Mouse (Mus musculus): ENCODE data around the gene Cuedc1.

Cuedc1 gene

DNA sequence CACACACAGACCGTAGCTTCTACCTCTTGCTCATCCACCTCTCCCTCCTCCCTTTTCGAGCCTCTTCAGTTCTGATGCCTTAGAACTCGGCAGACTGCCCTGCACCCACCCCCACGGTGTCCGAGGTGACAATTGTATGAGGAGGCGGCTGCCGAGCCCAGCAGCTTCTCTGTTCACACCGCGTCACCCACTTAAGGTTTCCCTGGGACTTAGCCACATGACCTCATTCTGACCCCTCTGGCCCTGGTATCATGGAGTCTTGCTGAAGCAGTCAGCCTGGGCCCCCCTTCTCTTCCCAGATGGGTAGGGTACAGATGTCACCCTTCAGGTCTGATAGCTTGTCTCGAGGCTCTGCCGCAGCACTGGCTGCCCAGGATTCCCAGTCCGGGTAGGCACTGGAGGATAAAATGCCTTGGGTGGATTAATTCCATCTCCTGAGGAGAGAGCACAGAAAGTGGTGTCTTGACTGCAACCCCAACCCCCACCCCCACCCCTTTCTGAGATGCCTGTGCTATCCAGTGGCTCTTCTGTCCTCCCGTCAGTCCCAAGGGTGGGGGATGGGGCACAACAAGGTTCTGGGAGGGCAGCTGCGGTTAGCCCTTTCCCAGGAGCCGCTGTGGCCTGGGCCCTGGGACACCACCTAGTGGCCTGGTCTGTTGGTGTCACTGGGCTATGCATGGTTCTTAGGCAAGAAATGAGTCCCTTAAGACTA lies 63.9 kb downstream of the Cuedc1 start:
- TF ChIP-seq GATA4 (IDR thresholded peaks at IDR 0.05; ENCODE audit: insufficient replicate concordance, low read length): no peak; the same call in 1 of the 2 replicates

DNA sequence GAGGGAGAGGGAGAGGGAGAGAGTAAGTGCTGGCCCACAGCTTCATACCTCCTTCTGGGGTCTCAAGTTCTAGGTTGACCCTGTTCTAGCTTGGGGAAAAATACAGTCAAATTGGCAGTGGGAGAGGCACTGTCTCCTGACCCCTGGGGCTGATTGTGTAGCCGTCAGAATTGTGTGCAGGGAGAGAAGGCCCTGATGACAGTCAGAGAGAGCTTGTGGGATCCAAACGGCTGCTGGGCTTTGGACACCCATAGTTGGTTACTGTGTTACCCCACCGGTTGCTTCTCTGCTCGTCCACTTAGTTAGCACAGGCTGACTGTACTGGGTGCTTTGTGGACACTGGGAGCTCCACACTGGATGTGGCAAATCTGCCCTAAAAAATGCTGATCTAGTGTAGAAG lies 64.9 kb downstream of the Cuedc1 start:
- no peak for TF ChIP-seq GATA4 (IDR thresholded peaks at IDR 0.05; ENCODE audit: insufficient replicate concordance, low read length)

DNA sequence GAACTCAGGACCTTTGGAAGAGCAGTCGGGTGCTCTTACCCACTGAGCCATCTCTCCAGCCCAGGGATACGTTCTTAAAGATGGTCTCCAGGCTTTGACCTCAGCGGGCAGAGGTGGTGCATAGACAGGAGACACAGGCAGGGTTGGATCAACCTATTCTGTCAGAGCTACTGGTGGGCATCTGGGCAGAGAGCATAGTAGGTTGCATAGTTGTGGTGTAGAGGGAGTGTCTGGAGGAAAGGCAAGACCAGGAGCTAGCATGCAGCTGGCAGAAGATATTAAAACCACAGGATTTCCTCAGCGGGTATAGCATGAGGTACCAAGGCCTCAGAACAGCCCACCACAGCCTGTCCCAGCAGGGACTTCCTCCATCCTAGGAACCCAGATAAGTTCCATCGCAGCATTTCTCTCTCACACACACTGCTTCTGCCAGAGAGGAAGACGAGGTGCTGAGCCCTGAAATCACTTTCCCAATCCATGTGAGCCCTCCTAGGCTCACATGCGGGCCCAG lies 66.4 kb downstream of the Cuedc1 start:
- no peak for TF ChIP-seq GATA4 (IDR thresholded peaks at IDR 0.05; ENCODE audit: insufficient replicate concordance, low read length)

DNA sequence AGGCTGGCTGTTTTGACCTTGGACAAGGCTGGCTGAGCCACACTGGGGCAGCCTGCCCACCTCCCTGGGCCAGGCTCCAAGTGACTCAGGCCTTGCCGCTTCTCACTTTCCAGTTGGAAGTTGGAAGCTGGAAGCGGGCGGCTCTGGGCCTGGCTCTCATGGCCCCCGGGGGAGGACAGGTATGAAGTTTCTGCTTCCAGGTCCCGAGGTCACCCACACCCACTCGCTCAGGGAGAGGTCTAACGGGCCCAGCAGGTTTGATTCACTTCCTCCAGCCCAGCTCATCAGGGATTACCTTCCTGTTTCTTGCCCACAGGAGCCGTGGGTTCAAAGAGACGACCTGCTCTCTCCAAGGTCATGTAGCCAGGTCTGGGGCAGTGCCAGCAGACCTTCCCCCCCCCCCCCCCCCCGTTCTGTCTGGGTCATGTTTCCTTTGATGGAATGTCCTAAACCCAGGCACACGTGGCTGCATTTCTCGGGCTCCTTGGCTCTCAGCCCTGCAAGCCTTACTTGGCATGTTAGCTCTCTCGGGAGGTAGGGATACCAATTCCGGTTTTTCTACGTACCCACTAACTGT lies 67.0 kb downstream of the Cuedc1 start:
- TF ChIP-seq GATA4 (IDR thresholded peaks at IDR 0.05; ENCODE audit: insufficient replicate concordance, low read length): no peak

DNA sequence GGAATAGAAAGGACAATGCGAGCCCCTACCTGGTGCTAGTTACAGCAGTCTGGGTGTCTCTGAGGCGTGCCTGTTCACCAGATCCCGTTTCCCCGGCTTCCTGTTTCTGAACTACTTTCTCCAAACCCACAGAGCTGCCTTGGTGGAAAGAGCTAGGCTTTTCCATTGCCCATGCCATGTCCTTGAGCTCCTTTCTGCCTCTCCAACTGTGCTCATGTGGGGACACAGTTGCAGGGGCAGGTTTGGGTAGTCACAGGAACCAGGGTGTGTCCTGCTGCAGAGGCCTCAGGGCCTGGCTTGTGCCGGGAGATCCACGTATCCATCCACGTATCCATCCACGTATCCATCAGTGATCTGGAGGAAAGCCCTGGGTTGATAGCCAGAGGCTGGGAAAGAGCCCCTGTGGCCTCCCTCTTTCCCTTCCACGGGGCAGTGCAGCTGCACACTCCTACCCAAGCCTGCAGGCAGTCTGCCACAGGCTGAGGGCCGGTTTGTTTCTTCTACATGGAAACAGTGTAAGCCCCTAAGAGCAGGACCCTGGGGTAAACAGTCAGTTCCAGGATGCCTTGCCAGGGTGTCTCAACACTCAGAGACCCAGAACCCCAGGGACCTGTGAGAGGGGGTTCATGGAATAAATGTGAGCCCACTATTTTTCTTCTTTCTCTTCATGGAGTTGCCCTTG lies 68.0 kb downstream of the Cuedc1 start:
- no peak for TF ChIP-seq GATA4 (IDR thresholded peaks at IDR 0.05; ENCODE audit: insufficient replicate concordance, low read length)

DNA sequence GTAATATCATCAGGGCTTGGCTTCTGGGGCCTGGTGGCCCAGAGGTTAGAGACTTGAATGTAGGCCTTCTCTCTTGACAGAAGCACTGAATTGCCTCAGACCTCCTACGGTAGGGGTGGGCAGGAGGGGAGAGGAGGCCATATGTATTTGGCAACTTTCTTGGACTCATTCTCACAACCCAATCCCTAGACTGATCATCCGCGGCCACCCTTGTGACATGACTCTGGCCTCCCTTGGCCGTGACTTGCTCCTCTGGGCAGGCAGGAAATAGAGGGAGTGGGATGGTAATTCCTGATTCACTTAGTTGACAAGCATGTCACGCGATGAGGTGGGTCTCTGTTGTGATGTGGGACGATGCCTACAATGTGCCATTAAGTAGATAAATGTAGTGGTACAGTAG lies 68.6 kb downstream of the Cuedc1 start:
- TF ChIP-seq GATA4 (IDR thresholded peaks at IDR 0.05; ENCODE audit: insufficient replicate concordance, low read length): no peak

DNA sequence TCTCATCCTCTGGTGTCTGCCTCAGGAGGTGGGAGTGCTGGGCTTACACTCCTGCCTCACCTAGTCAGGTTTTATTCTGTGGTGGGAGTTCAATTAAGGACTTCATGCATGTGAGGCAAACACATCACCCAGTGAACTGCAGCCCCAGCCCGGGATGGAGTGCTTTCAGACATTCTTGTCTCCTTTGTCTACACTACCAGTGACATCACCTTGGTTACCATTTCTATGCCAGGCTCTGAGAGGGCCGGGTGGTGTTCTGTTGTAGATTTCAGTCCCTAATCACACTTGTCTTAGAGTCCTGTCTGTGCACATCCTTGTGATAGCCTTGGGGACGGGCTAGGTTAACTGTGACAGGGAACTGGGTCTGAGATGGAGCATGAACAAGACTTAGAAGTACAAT lies 70.8 kb downstream of the Cuedc1 start:
- no peak for TF ChIP-seq GATA4 (IDR thresholded peaks at IDR 0.05; ENCODE audit: insufficient replicate concordance, low read length)

DNA sequence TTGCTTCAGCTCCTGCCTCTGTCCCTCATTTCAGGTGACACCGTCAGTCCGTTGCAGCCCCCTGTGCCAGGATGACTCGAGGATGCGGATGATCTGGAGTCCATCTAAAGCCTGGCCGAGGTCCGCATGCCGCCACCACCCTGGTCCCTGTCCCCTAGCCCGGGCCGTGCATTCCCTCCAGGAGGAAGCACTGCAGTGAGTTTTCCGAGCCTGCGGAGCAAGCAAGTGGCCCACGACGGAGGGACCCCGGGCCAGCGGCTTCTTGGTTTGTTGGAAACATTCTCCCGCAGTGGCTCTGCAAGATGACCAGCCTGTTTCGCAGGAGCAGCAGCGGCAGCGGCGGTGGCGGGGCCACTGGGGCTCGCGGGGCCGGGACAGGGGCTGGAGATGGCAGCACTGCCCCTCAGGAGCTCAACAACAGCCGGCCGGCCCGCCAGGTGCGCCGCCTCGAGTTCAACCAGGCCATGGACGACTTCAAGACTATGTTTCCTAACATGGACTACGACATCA lies 71.7 kb downstream of the Cuedc1 start:
- TF ChIP-seq GATA4 (IDR thresholded peaks at IDR 0.05; ENCODE audit: insufficient replicate concordance, low read length): no peak

DNA sequence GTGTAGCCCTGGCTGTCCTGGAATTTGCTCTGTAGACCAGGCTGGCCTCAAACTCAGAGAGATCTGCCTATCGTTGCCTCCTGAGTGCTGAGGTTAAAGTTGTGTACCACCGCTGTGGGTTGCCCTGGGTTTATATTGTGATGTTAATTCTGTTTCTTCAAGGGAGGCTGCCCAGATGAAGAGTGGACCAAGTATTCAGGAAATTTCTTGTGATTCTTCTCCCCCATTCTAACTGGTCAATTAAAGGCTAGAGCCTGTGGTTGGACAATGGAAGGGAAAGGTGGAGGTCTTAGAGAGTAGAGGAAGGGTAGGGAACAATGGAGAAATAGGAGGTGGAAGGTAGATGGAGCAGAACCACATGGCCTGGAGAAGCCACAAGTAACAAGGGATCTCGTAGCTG lies 72.7 kb downstream of the Cuedc1 start:
- no peak for TF ChIP-seq GATA4 (IDR thresholded peaks at IDR 0.05; ENCODE audit: insufficient replicate concordance, low read length)

DNA sequence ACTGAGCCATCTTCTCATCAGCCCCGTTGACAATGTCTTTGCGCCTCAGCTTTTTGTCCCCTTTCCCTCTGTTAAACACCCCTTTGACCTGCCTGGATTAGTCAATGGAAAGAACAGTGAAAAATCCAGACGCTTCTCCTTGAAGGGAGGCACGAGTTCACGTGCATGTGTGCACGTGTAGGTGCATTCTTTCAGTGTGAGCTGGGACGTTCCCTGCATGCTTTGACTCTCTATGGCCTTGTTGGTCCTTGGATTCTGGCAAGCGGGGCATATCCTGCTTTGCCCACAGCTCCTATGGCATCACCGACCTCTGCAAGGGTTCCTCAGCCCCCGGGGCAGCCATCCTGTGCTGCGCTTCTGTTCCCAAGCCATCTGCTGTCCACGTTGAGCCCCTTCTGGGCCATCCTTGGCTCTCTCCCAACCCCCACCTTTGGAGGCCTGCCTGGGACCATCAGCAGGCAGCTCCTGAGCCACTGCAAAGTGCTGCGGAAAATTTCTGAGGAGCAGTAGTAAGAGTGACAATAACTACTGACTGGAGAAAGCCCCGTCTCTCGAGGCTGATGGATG lies 74.1 kb downstream of the Cuedc1 start:
- no peak for TF ChIP-seq GATA4 (IDR thresholded peaks at IDR 0.05; ENCODE audit: insufficient replicate concordance, low read length)

DNA sequence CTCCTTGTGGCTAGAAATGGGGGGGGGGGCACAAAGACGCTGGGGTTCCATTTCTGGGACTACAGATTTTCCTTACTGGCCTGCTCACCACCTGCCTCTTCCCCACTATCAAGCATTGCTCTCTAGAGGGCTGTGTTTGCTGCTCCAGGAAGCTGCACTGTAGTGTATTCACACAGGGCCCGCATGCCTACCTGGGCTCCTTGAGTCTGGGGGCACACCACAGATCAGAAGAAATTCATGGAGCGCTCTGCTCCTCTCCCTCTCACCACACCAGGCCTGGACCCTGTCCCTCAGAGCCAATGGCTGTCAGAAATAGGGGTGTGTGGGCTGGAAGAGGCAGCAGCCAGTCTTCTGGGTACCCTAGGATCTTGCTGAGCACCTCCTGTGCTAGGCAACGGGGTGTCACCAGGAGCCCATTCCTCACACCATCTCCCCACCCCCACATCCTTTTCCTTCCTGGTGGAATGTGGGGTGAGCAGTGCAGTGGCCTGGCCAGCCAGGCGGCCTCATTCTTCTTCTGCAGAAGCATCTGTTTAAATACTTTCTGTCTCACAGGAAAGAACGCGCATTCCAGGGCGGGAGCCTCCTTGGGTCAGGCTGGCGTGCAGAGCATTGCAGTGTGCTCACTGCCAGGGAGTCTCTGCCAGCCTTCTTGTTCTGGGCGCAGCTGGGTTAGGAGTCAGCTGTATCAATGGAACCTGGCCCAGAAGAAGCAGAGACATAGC lies 74.9 kb downstream of the Cuedc1 start:
- TF ChIP-seq GATA4 (IDR thresholded peaks at IDR 0.05; ENCODE audit: insufficient replicate concordance, low read length): no peak

DNA sequence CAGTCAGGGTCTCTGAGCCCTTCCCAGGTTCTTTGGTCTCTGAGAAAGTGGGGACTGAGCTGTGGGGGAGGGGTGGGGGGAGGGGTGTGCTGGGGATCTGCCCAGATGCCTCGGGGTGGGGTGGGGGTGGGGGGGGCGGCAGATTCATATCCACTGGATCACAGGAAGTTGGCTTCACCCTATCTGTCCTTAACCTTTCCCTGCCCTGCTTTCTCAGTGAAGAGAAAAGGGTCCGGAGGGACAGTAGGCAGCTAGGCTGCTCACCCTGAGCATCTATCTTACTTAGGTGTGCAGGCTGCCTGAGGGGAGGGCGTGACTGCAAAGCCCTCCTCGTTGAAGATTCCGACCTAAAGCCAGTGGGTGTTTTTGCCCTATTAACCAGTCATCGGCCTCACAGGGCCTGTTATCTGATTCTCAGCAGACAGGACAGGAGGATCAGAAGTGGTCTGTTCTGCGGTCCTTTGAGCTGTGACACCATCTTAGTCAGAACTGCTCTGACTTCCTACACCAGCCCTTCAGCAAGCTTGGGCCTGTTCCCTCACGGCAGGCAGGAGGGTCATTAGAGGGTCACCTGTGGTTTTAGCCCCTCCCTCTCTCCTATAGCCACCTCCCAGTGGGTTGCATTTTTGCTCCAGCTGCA lies 75.6 kb downstream of the Cuedc1 start:
- no peak for TF ChIP-seq GATA4 (IDR thresholded peaks at IDR 0.05; ENCODE audit: insufficient replicate concordance, low read length)

DNA sequence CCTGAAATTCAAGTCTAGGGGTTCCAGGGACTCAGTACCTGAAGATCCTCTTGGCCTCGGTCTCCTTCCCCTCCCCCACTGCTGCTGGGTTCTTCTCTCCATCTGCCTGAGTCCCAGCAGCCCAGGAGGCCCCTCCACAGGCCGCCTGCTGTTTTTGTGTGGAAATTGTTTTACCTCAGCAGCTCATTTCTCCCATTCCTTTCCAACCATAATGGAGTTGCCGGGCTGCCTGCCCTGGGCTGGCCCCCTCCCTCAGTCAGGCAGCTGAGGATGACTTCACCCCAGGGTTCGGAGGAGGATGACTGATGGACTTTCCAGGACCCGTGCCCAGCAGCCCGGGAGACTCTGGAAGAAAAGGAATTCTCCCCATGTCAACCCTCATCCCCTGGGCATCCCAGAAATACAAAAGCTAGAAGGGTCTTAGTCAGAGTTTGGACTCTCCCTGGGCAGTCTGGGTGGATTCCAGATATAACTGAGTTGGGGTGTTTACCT lies 82.7 kb downstream of the Cuedc1 start:
- no peak for TF ChIP-seq GATA4 (IDR thresholded peaks at IDR 0.05; ENCODE audit: insufficient replicate concordance, low read length)

DNA sequence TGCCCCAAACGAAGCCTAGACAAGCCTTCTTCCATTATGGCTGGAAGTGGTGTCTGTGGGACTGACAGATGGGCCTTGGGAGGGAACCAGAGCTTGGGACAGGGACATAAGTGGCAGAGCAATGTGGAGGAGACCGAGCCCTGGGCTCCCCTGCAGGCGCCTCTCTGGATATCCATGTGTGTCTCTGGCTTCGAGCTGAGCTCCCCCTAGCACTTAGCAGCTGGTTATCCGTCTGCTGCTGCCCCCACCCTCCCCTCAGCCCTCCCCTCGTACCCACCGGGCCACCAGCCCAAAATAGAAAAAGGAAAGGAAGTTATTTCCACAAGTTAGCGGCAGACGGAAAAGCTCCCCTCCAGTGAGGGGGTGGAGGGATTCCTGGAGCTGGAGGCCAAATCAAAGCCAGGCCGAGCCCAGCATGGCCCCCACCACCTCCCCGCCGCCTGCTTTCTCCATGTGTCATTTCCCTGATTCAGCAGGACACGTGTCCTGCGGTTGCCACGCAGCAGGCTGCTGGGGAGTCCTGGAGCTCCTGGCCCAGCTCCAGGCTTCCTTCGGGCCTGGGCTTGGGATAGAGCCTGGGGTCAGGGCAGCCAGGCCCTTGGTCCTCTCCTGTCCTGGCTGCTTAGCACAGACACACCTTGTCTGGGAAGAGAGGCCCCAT lies 83.2 kb downstream of the Cuedc1 start:
- 0 out of 2 replicates have a peak, but pooled peaks have one; percentile 48 for TF ChIP-seq GATA4 (IDR thresholded peaks at IDR 0.05; ENCODE audit: insufficient replicate concordance, low read length)

All from liver, adult (tissue).